Mouse (Mus musculus) heart, embryonic 14.5 days (tissue): ENCODE results near the gene Fubp3. TPM values are rescaled to one million over a fixed set of nuclear protein-coding genes. Genes with fewer than 3 reads are reported as not detected.

Experiments
- ATAC-seq: fragments of 200-750 bp; cut with Nextera tagmentation; 2 replicates; pipeline ENCODE4 v1.8.0; 2017; ENCODE audit warnings: low read depth, moderate TSS enrichment; ENCODE audit not compliant: insufficient number of reproducible peaks, insufficient read depth, low FRiP score
- H3K27ac ChIP-seq, 2 experiments: fragments of 200-500 bp in 1 of 2; fragments of 300-500 bp in 1 of 2; sonication (generic) in 1 of 2; replicated peaks in 1 of 2; 2 replicates each; pipeline ENCODE4 v1.5.1; 2012 to 2014; ENCODE audit warnings: low read depth in 2 of 2, low read length in 2 of 2, control low read depth in 1 of 2, mild to moderate bottlenecking in 1 of 2, mixed read lengths in 1 of 2; ENCODE audit not compliant: control insufficient read depth in 1 of 2, insufficient read depth in 1 of 2
- H3K27me3 ChIP-seq: fragments of 300-500 bp; sonication (generic); 2 replicates; pipeline ENCODE4 v1.6.1; 2014; ENCODE audit warnings: mild to moderate bottlenecking, low read length, control low read depth; ENCODE audit not compliant: control insufficient read depth, insufficient read depth
- H3K36me3 ChIP-seq: fragments of 300-500 bp; sonication (generic); 2 replicates; pipeline ENCODE4 v1.6.1; 2014; ENCODE audit warnings: mild to moderate bottlenecking, control low read depth, low read length, mixed read lengths; ENCODE audit not compliant: control insufficient read depth, insufficient read depth
- H3K4me1 ChIP-seq, 2 experiments: fragments of 200-500 bp in 1 of 2; fragments of 300-500 bp in 1 of 2; sonication (generic) in 1 of 2; 2 replicates each; pipeline ENCODE4 v1.6.1; 2012 to 2014; ENCODE audit warnings: low read length in 2 of 2, control low read depth in 1 of 2, mixed read lengths in 1 of 2; ENCODE audit not compliant: control insufficient read depth in 2 of 2, insufficient read depth in 2 of 2
- H3K4me2 ChIP-seq: fragments of 300-500 bp; sonication (generic); 2 replicates; pipeline ENCODE4 v1.6.1; 2014; ENCODE audit warnings: mild to moderate bottlenecking, low read length
- H3K4me3 ChIP-seq, 2 experiments: fragments of 200-500 bp in 1 of 2; fragments of 300-500 bp in 1 of 2; sonication (generic) in 1 of 2; 2 replicates each; pipeline ENCODE4 v1.5.1; 2012 to 2014; ENCODE audit warnings: low read length in 2 of 2, mild to moderate bottlenecking in 2 of 2, control low read depth in 1 of 2, low read depth in 1 of 2, moderate library complexity in 1 of 2; ENCODE audit not compliant: control insufficient read depth in 1 of 2, insufficient read depth in 1 of 2
- H3K9ac ChIP-seq: fragments of 300-500 bp; sonication (generic); 2 replicates; pipeline ENCODE4 v1.6.1; 2014; ENCODE audit warnings: mild to moderate bottlenecking, low read length
- H3K9me3 ChIP-seq: fragments of 300-500 bp; sonication (generic); 2 replicates; pipeline ENCODE4 v1.6.1; 2016; ENCODE audit warnings: low read length, control low read depth; ENCODE audit not compliant: control insufficient read depth
- WGBS: fragments of 180-500 bp; shearing (Covaris S2); extraction: QIAGEN DNeasy Blood & Tissue Kit; methylation state at CpG from one replicate; pipeline ENCODE4 v1.1.7; 2014; 5-methylcytosine and 5-hydroxymethylcytosine counted together
- polyA plus RNA-seq: library from polyadenylated mRNA; unstranded; fragments of >200 nt; fragmentation: Nextera tagmentation; extraction: Ambion mirVana; gene quantifications from 2 replicates; pipeline ENCODE4 v1.2.1, GENCODE M21; 2014

The Fubp3 gene
- polyA plus RNA-seq, 1 experiment from 2014 or later, result 46.1 TPM

- ATAC-seq, result no peak
- Histone ChIP-seq H3K4me3 (no peak overlapping the region), H3K27me3 (no peaks in the 10 kb centered on the region), H3K27ac (no peak overlapping the region), H3K9ac (no peak overlapping the region), H3K4me1 (peaks cover 5 to 27% of the 10 kb centered on the region in 2 experiments; a peak in 2 of 4 replicates), H3K4me2 (no peak overlapping the region), H3K9me3 (no peaks in the 10 kb centered on the region), H3K36me3 (peaks cover 51% of the 10 kb centered on the region)
- 65% methylated on average over 9 of the region's 9 CpGs for WGBS
Measured at GRCm38 (mm10) chr2:31591799-31592484, 19.5 kb downstream of the Fubp3 start.

GRCm38 (mm10) chr2:31607555-31607954 is 35.1 kb downstream of the Fubp3 start:
- 60% methylated on average over 1 of the region's 1 CpGs for WGBS
- Histone ChIP-seq H3K36me3 (peaks cover 98% of the 10 kb centered on the region), H3K9ac (no peak overlapping the region), H3K4me2 (no peak overlapping the region), H3K27me3 (no peaks in the 10 kb centered on the region), H3K4me3 (no peak overlapping the region), H3K4me1 (0 out of 4 replicates have a peak, but pooled peaks cover 0 to 4% of the 10 kb centered on the region in 2 experiments), H3K9me3 (no peaks in the 10 kb centered on the region), H3K27ac (no peak overlapping the region)
- ATAC-seq, result no peak

GRCm38 (mm10) chr2:31609859-31610261 is 37.4 kb downstream of the Fubp3 start:
- no peak overlapping the region for H3K9ac ChIP-seq
- 0 out of 4 replicates have a peak, but pooled peaks cover 0 to 4% of the 10 kb centered on the region in 2 experiments for H3K4me1 ChIP-seq
- no peak overlapping the region for H3K4me3 ChIP-seq
- H3K27ac ChIP-seq, result no peak overlapping the region
- H3K27me3 ChIP-seq, result no peaks in the 10 kb centered on the region
- no peak overlapping the region for H3K4me2 ChIP-seq
- no peak for ATAC-seq
- H3K36me3 ChIP-seq, result peaks cover 100% of the 10 kb centered on the region
- no peaks in the 10 kb centered on the region for H3K9me3 ChIP-seq
- WGBS, result 51% methylated on average over 7 of the region's 7 CpGs

- H3K9me3 ChIP-seq, result no peaks in the 10 kb centered on the region
- no peak overlapping the region for H3K4me2 ChIP-seq
- no peak overlapping the region for H3K27ac ChIP-seq
- H3K4me1 ChIP-seq, result 0 out of 4 replicates have a peak, but pooled peaks cover 0 to 4% of the 10 kb centered on the region in 2 experiments
- H3K9ac ChIP-seq, result no peak overlapping the region
- ATAC-seq, result no peak
- no peaks in the 10 kb centered on the region for H3K27me3 ChIP-seq
- WGBS, result 76% methylated on average over 4 of the region's 4 CpGs
- H3K36me3 ChIP-seq, result peaks cover 100% of the 10 kb centered on the region
- H3K4me3 ChIP-seq, result no peak overlapping the region
Measured at GRCm38 (mm10) chr2:31610922-31611321, 38.5 kb downstream of the Fubp3 start.

- H3K27me3 ChIP-seq, result no peaks in the 10 kb centered on the region
- H3K4me2 ChIP-seq, result no peak overlapping the region
- H3K4me3 ChIP-seq, result no peak overlapping the region
- no peak for ATAC-seq
- H3K9ac ChIP-seq, result no peak overlapping the region
- 86% methylated on average over 8 of the region's 8 CpGs for WGBS
- H3K9me3 ChIP-seq, result no peaks in the 10 kb centered on the region
- peaks cover 100% of the 10 kb centered on the region for H3K36me3 ChIP-seq
- 0 out of 4 replicates have a peak, but pooled peaks cover 0 to 4% of the 10 kb centered on the region in 2 experiments for H3K4me1 ChIP-seq
- no peak overlapping the region for H3K27ac ChIP-seq
Measured at GRCm38 (mm10) chr2:31611400-31611799, 38.9 kb downstream of the Fubp3 start.

GRCm38 (mm10) chr2:31612627-31613026 is 40.2 kb downstream of the Fubp3 start:
- Histone ChIP-seq H3K27ac (no peak overlapping the region), H3K9me3 (no peaks in the 10 kb centered on the region), H3K4me3 (no peak overlapping the region), H3K36me3 (peaks cover 93% of the 10 kb centered on the region), H3K4me2 (no peak overlapping the region), H3K4me1 (0 out of 4 replicates have a peak, but pooled peaks cover 0 to 4% of the 10 kb centered on the region in 2 experiments), H3K9ac (no peak overlapping the region), H3K27me3 (no peaks in the 10 kb centered on the region)
- ATAC-seq, result no peak
- 66% methylated on average over 6 of the region's 6 CpGs for WGBS

- no peaks in the 10 kb centered on the region for H3K9me3 ChIP-seq
- no peak overlapping the region for H3K4me3 ChIP-seq
- ATAC-seq, result no peak
- H3K27ac ChIP-seq, result no peak overlapping the region
- H3K4me2 ChIP-seq, result no peak overlapping the region
- H3K4me1 ChIP-seq, result 0 out of 4 replicates have a peak, but pooled peaks cover 0 to 4% of the 10 kb centered on the region in 2 experiments
- no peaks in the 10 kb centered on the region for H3K27me3 ChIP-seq
- H3K36me3 ChIP-seq, result peaks cover 89% of the 10 kb centered on the region
- 86% methylated on average over 7 of the region's 7 CpGs for WGBS
- no peak overlapping the region for H3K9ac ChIP-seq
Measured at GRCm38 (mm10) chr2:31613781-31614180, 41.3 kb downstream of the Fubp3 start.
